Mouse (Mus musculus) left cerebral cortex, postnatal 4 days (tissue): ENCODE measurements around the gene Cdkn2d. TPM values are rescaled to one million over a fixed set of nuclear protein-coding genes. Genes with fewer than 3 reads are reported as not detected.
"Not testable (repeated sequence)": the region's sequence is repeated elsewhere in the genome, so short reads cannot be mapped to it uniquely, and the experiment has no call there.

Source experiments
- DNase-seq: peaks from one replicate; pipeline ENCODE4 v3.0.0-alpha.2; 2022
- intact Hi-C: fragments of 180-260 bp; cut with DNase I; formaldehyde crosslinking; loops from one replicate; pipeline ENCODE4 v1.15.1; 2025
- total RNA-seq, 2 experiments: library from RNA; stranded (reverse); gene quantifications; 2 replicates each; pipeline ENCODE4 v1.2.3; 2021

Cdkn2d gene
- total RNA-seq, 2 experiments from 2014 or later: 58.3 to 63.6 TPM

GRCm38 (mm10) chr9:21319503-21319902, 28.3 kb upstream of the Cdkn2d start:
- no peak for DNase-seq
- intact Hi-C loops: no loop called here

- DNase-seq: no peak
- intact Hi-C loops: no loop called here
Observed at GRCm38 (mm10) chr9:21318792-21319191, 27.6 kb upstream of the Cdkn2d start.

- DNase-seq: no peak
- intact Hi-C loops: no loop called here
Observed at GRCm38 (mm10) chr9:21316696-21317095, 25.5 kb upstream of the Cdkn2d start.

GRCm38 (mm10) chr9:21315421-21315820, 24.2 kb upstream of the Cdkn2d start:
- DNase-seq: no peak
- intact Hi-C loops: no loop called here

GRCm38 (mm10) chr9:21314367-21315140, 23.3 kb upstream of the Cdkn2d start:
- DNase-seq: no peak
- intact Hi-C loops: no loop called here

- intact Hi-C loops: no loop called here
- DNase-seq: peak; percentile 89
Observed at GRCm38 (mm10) chr9:21313394-21313793, 22.2 kb upstream of the Cdkn2d start.

GRCm38 (mm10) chr9:21312134-21312533, 20.9 kb upstream of the Cdkn2d start, which contains the start of gene Ap1m2:
Ap1m2 (minus strand) TSS chr9:21312337.
- no peak for DNase-seq
- intact Hi-C loops: no loop called here

GRCm38 (mm10) chr9:21311695-21312094, 20.5 kb upstream of the Cdkn2d start:
- DNase-seq: no peak
- intact Hi-C loops: no loop called here

- intact Hi-C loops: no loop called here
- DNase-seq: no peak
Observed at GRCm38 (mm10) chr9:21309150-21309741, 18.0 kb upstream of the Cdkn2d start.

GRCm38 (mm10) chr9:21305065-21305464, 13.9 kb upstream of the Cdkn2d start:
- DNase-seq: no peak
- intact Hi-C loops: no loop called here

GRCm38 (mm10) chr9:21299014-21299413, 7.8 kb upstream of the Cdkn2d start:
- no peak for DNase-seq
- intact Hi-C loops: no loop called here

GRCm38 (mm10) chr9:21292271-21292670, 1.1 kb upstream of the Cdkn2d start:
- intact Hi-C loops: no loop called here
- no peak for DNase-seq

GRCm38 (mm10) chr9:21291868-21292267, 661 bp upstream of the Cdkn2d start:
- intact Hi-C loops: not testable (repeated sequence)

GRCm38 (mm10) chr9:21290589-21290988, 618 bp downstream of the Cdkn2d start:
- intact Hi-C loops: no loop called here
- no peak for DNase-seq

More at GRCm38 (mm10) chr9:21291868-21292267, 661 bp upstream of the Cdkn2d start:
- DNase-seq: not testable (repeated sequence)

GRCm38 (mm10) chr9:21289337-21289671, 1.9 kb downstream of the Cdkn2d start:
- intact Hi-C loops: no loop called here
- no peak for DNase-seq

GRCm38 (mm10) chr9:21288404-21289336, 2.5 kb downstream of the Cdkn2d start:
- no peak for DNase-seq
- intact Hi-C loops: no loop called here

GRCm38 (mm10) chr9:21287571-21288402, 3.4 kb downstream of the Cdkn2d start, which contains the start of gene Kri1:
Kri1 (minus strand) TSS chr9:21287969.
- DNase-seq: peak; percentile 98
- intact Hi-C loops: no loop called here

- intact Hi-C loops: no loop called here
- DNase-seq: no peak
Observed at GRCm38 (mm10) chr9:21286753-21287152, 4.5 kb downstream of the Cdkn2d start.

GRCm38 (mm10) chr9:21283994-21284393, 7.2 kb downstream of the Cdkn2d start:
- intact Hi-C loops: no loop called here
- no peak for DNase-seq

GRCm38 (mm10) chr9:21283591-21283990, 7.6 kb downstream of the Cdkn2d start:
- no peak for DNase-seq
- intact Hi-C loops: no loop called here
